Mouse (Mus musculus) intestine, postnatal 0 days (tissue): ENCODE results near the gene Dnah7b. TPM values are rescaled to one million over a fixed set of nuclear protein-coding genes. Genes with fewer than 3 reads are reported as not detected.
"Not testable (repeated sequence)": the region's sequence is repeated elsewhere in the genome, so short reads cannot be mapped to it uniquely, and the experiment has no call there.

ENCODE experiments used
- ATAC-seq: fragments of 200-750 bp; cut with Nextera tagmentation; 2 replicates; pipeline ENCODE4 v1.8.0; 2017; ENCODE audit warnings: mild to moderate bottlenecking, moderate TSS enrichment, moderate library complexity
- H3K27ac ChIP-seq: fragments of 300-500 bp; sonication (generic); 2 replicates; pipeline ENCODE4 v1.5.1; 2014; ENCODE audit warnings: mild to moderate bottlenecking, low read depth, low read length, moderate library complexity
- H3K27me3 ChIP-seq: fragments of 300-500 bp; sonication (generic); replicated peaks from 2 replicates; pipeline ENCODE4 v1.6.1; 2014; ENCODE audit warnings: low read length, mixed read lengths; ENCODE audit not compliant: control insufficient read depth, insufficient read depth
- H3K36me3 ChIP-seq: fragments of 300-500 bp; sonication (generic); 2 replicates; pipeline ENCODE4 v1.6.1; 2014; ENCODE audit warnings: mild to moderate bottlenecking, moderate library complexity; ENCODE audit not compliant: control insufficient read depth, insufficient read depth
- H3K4me1 ChIP-seq: fragments of 300-500 bp; sonication (generic); replicated peaks from 2 replicates; pipeline ENCODE4 v1.6.1; 2014; ENCODE audit warnings: antibody characterized with exemption, low read length, mixed read lengths; ENCODE audit not compliant: control insufficient read depth, insufficient read depth
- H3K4me2 ChIP-seq: fragments of 300-500 bp; sonication (generic); replicated peaks from 2 replicates; pipeline ENCODE4 v1.6.1; 2014; ENCODE audit warnings: low read depth, mild to moderate bottlenecking, moderate library complexity
- H3K4me3 ChIP-seq: fragments of 300-500 bp; sonication (generic); 2 replicates; pipeline ENCODE4 v1.5.1; 2014; ENCODE audit warnings: low read depth, low read length
- H3K9ac ChIP-seq: fragments of 300-500 bp; sonication (generic); 2 replicates; pipeline ENCODE4 v1.6.1; 2014; ENCODE audit warnings: mild to moderate bottlenecking, low read depth, low read length
- H3K9me3 ChIP-seq: fragments of 300-500 bp; sonication (generic); 2 replicates; pipeline ENCODE4 v1.6.1; 2016; ENCODE audit warnings: mixed run types; ENCODE audit not compliant: control insufficient read depth
- CTCF ChIP-seq: sonication (generic); IDR thresholded peaks from 2 replicates; pipeline ENCODE4 v1.5.1; 2016; ENCODE audit warnings: low read depth, mild to moderate bottlenecking, control low read depth, antibody characterized with exemption, moderate library complexity
- WGBS: fragments of 180-500 bp; shearing (Covaris S2); extraction: QIAGEN DNeasy Blood & Tissue Kit; methylation state at CpG from one replicate; pipeline ENCODE4 v1.1.7; 2014; 5-methylcytosine and 5-hydroxymethylcytosine counted together
- polyA plus RNA-seq: library from polyadenylated mRNA; unstranded; fragments of >200 nt; fragmentation: Nextera tagmentation; extraction: Ambion mirVana; gene quantifications from 2 replicates; pipeline ENCODE4 v1.2.1, GENCODE M21; 2015

The Dnah7b gene
- polyA plus RNA-seq, 1 experiment from 2014 or later: 0.46 TPM

DNA sequence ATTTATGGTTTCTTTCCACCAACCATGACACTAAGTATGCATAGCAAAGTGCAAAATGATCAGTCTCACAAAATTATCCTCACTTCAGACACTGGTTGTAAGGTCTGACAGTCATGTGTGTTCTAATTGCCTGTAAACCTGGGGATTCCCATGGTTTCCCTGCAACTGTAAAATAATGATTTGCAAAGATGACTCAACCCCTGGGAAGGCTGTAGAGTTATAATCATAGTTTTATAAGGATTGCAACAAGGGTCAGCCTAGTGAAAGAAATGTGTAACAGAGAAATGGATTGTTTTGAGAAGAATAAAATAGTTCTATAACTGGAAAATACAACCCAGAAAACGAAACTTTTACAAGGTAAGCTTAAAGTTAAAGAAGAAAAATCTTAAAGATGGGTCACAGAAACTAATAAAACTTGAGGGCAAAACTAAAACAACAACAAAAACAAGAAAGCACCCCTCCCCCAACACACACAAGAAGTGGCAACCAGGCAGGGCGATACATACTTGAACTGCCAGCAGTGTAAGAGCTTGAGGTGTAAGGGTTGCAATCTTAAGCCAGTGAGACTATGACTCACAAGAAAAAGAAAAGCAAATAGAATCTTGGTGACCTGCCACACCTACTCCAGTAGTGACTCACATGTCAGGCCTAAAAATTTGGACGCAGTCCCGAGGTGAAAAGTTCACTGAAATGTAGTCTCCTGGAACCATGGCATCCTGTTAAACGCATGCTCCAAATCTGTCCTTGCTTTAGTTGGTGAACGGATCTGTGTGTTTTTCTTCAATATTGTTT lies 342.4 kb downstream of the Dnah7b start:
- Histone ChIP-seq H3K4me2 (no peak overlapping the region), H3K9me3 (no peaks in the 10 kb centered on the region), H3K27me3 (no peaks in the 10 kb centered on the region), H3K4me1 (no peaks in the 10 kb centered on the region), H3K27ac (no peak overlapping the region), H3K9ac (no peak overlapping the region), H3K36me3 (no peaks in the 10 kb centered on the region), H3K4me3 (no peak overlapping the region)
- TF ChIP-seq CTCF: no peak
- ATAC-seq: no peak
- 74% methylated on average over 6 of the region's 6 CpGs for WGBS

DNA sequence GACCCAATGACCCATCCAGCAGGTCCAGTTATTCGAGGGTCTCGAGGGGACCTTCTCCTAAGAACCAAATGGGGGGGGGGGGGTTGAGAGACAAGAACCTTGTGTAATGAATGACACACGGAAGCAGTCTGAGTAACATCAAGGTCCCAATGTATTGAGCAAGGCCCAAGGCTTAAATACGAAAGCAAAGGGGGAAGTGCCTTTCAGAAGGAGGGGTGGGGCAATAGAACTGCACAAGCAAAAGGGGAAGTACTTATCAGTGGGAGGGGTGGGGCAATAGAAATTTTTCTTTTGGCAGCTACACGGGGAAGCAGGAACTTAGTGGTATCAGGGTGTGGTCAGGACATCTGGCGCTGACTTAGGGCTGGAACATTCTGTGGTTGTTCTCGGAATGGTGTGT lies 348.7 kb downstream of the Dnah7b start:
- H3K4me3 ChIP-seq, ATAC-seq, H3K27me3 ChIP-seq, H3K27ac ChIP-seq, H3K36me3 ChIP-seq, H3K4me2 ChIP-seq, H3K9ac ChIP-seq, H3K4me1 ChIP-seq, H3K9me3 ChIP-seq: not testable (repeated sequence)
- WGBS: 74% methylated on average over 7 of the region's 7 CpGs

DNA sequence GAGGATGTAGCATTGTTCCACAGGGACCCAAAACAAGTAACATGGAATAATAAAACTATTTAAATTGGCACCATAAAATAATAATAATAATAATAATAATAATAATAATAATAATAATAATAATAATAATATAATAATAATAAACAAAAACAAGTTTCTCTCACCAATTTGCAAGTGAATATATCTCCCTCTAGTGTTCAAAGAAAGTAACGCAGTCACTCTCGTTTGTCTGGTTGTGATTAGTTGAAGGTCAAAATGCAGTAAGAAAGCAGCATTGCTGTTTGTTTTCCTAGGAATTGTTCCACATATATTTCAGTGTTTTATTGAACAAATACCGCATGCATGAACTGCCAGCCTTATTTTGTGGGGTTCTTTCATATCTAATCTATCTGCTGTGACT lies 350.8 kb downstream of the Dnah7b start:
- H3K4me3 ChIP-seq, H3K4me2 ChIP-seq, H3K27me3 ChIP-seq, H3K4me1 ChIP-seq, ATAC-seq, H3K9ac ChIP-seq, H3K9me3 ChIP-seq, H3K36me3 ChIP-seq, H3K27ac ChIP-seq: not testable (repeated sequence)
- TF ChIP-seq CTCF: peak; percentile 62
- WGBS: 17% methylated on average over 3 of the region's 3 CpGs

DNA sequence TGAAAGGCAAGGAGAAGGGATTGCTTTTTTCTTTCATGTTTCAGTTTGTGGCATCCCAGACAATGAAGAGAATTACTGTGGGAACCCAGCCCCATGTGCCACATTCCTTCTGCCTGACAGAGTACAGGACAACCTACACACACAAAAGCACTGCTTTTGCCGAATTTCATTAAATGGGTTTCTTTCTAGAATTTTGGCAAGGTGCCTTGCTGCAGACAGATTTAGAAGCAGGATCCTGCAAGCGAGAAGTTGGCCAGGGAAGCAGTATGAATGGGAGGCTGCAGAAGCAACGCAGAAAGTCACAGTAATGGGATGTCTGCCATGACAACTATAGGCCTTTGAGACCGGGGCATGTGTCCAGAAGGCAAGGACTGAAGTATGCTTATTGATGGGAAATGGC lies 352.9 kb downstream of the Dnah7b start:
- not testable (repeated sequence) for H3K9me3 ChIP-seq, H3K4me1 ChIP-seq, H3K4me3 ChIP-seq, H3K9ac ChIP-seq, H3K4me2 ChIP-seq, H3K36me3 ChIP-seq, H3K27me3 ChIP-seq, ATAC-seq, H3K27ac ChIP-seq
- WGBS: 64% methylated on average over 3 of the region's 4 CpGs

Other genes starting within 250 kb of the Dnah7b start
- gene Gm5269, start 176.0 kb upstream of the Dnah7b start, polyA plus RNA-seq: not detected in 2 replicates
- 526 and 605 TPM in 2 replicates for gene Slc40a1, start 139.8 kb upstream of the Dnah7b start, polyA plus RNA-seq